Mouse (Mus musculus) embryonic facial prominence, embryonic 14.5 days (tissue): ENCODE results near the gene Zdhhc13. TPM values are rescaled to one million over a fixed set of nuclear protein-coding genes. Genes with fewer than 3 reads are reported as not detected.

Source experiments
- ATAC-seq: fragments of 200-750 bp; cut with Nextera tagmentation; 2 replicates; pipeline ENCODE4 v1.8.0; 2017; ENCODE audit warnings: low read depth, moderate number of reproducible peaks, moderate TSS enrichment
- DNase-seq: peaks from one replicate; pipeline ENCODE4 v3.0.0-alpha.2; 2015; ENCODE audit warnings: low spot score
- H3K27ac ChIP-seq: fragments of 300-500 bp; sonication (generic); replicated peaks from 2 replicates; pipeline ENCODE4 v1.5.1; 2014; ENCODE audit warnings: low read depth, mild to moderate bottlenecking, low read length, moderate library complexity
- H3K27me3 ChIP-seq: fragments of 300-500 bp; sonication (generic); replicated peaks from 2 replicates; pipeline ENCODE4 v1.6.1; 2014; ENCODE audit warnings: low read length; ENCODE audit not compliant: control insufficient read depth, insufficient read depth
- H3K36me3 ChIP-seq: fragments of 300-500 bp; sonication (generic); 2 replicates; pipeline ENCODE4 v1.6.1; 2014; ENCODE audit warnings: low read length, mixed read lengths; ENCODE audit not compliant: control insufficient read depth, insufficient read depth
- H3K4me1 ChIP-seq: fragments of 300-500 bp; sonication (generic); 2 replicates; pipeline ENCODE4 v1.6.1; 2014; ENCODE audit warnings: antibody characterized with exemption, low read length; ENCODE audit not compliant: control insufficient read depth, insufficient read depth
- H3K4me2 ChIP-seq: fragments of 300-500 bp; sonication (generic); 2 replicates; pipeline ENCODE4 v1.6.1; 2014; ENCODE audit warnings: low read depth, mild to moderate bottlenecking, low read length, moderate library complexity, mixed read lengths
- H3K4me3 ChIP-seq: fragments of 300-500 bp; sonication (generic); 2 replicates; pipeline ENCODE4 v1.5.1; 2014; ENCODE audit warnings: low read depth, mild to moderate bottlenecking, low read length
- H3K9ac ChIP-seq: fragments of 300-500 bp; sonication (generic); 2 replicates; pipeline ENCODE4 v1.6.1; 2014; ENCODE audit warnings: low read depth, mild to moderate bottlenecking, low read length, moderate library complexity, mixed read lengths
- H3K9me3 ChIP-seq: fragments of 300-500 bp; sonication (generic); 2 replicates; pipeline ENCODE4 v1.6.1; 2016; ENCODE audit warnings: low read length; ENCODE audit not compliant: control insufficient read depth
- WGBS: fragments of 180-500 bp; shearing (Covaris S2); extraction: QIAGEN DNeasy Blood & Tissue Kit; methylation state at CpG from one replicate; pipeline ENCODE4 v1.1.7; 2014; 5-methylcytosine and 5-hydroxymethylcytosine counted together
- polyA plus RNA-seq: library from polyadenylated mRNA; unstranded; fragments of >200 nt; fragmentation: Nextera tagmentation; extraction: Ambion mirVana; gene quantifications from 2 replicates; pipeline ENCODE4 v1.2.1, GENCODE M21; 2014

Gene Zdhhc13
- polyA plus RNA-seq, 1 experiment from 2014 or later, result 36.5 TPM

- DNase-seq (no peak), ATAC-seq (no peak)
- Histone ChIP-seq H3K4me2 (no peak overlapping the region), H3K9me3 (no peaks in the 10 kb centered on the region), H3K27me3 (no peaks in the 10 kb centered on the region), H3K27ac (no peak overlapping the region), H3K4me1 (no peaks in the 10 kb centered on the region), H3K4me3 (no peak overlapping the region), H3K9ac (no peak overlapping the region), H3K36me3 (peaks cover 90% of the 10 kb centered on the region)
- 91% methylated on average over 21 of the region's 21 CpGs for WGBS
Observed at GRCm38 (mm10) chr7:48870579-48871180, 81.9 kb downstream of the Zdhhc13 start.

- no peak for DNase-seq
- Histone ChIP-seq H3K9ac (no peak overlapping the region), H3K9me3 (no peaks in the 10 kb centered on the region), H3K4me2 (no peak overlapping the region), H3K27ac (no peak overlapping the region), H3K4me3 (no peak overlapping the region), H3K27me3 (no peaks in the 10 kb centered on the region), H3K4me1 (no peaks in the 10 kb centered on the region), H3K36me3 (peaks cover 88% of the 10 kb centered on the region)
- no peak for ATAC-seq
- WGBS, result 92% methylated on average over 11 of the region's 11 CpGs
Observed at GRCm38 (mm10) chr7:48871292-48871691, 82.5 kb downstream of the Zdhhc13 start.

DNA sequence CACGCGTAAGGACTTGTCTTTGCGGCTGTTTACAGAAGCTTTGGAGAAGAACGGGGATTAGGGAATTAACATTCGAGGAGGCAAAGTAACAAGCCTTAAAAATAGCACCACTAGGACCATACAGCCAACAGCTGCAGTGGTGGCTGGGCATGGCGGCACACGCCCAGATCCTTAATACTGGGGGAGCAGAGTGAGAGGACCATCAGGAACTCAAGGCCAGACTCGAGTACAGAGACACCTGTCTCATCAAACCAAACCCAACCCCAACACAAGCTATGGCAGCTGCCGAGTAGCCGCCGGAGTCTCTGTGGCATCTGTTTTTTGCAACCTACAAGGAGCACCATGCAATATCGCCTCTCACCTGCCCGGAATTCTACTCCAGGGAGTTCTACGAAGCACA is 86.3 kb downstream of the Zdhhc13 start:
- Histone ChIP-seq H3K9me3 (no peaks in the 10 kb centered on the region), H3K27me3 (no peaks in the 10 kb centered on the region), H3K4me1 (peaks cover 3% of the 10 kb centered on the region; the same call in 1 of the 2 replicates), H3K27ac (no peak overlapping the region), H3K4me3 (no peak overlapping the region), H3K9ac (no peak overlapping the region), H3K4me2 (no peak overlapping the region), H3K36me3 (peaks cover 68% of the 10 kb centered on the region)
- DNase-seq (peak; percentile 59), ATAC-seq (peak; percentile 70)
- 86% methylated on average over 14 of the region's 14 CpGs for WGBS

- DNase-seq (peak; percentile 74), ATAC-seq (no peak)
- no peaks in the 10 kb centered on the region for H3K9me3 ChIP-seq
- no peak overlapping the region for H3K9ac ChIP-seq
- peaks cover 3% of the 10 kb centered on the region; the same call in 1 of the 2 replicates for H3K4me1 ChIP-seq
- no peak overlapping the region for H3K4me3 ChIP-seq
- no peak overlapping the region for H3K4me2 ChIP-seq
- H3K27me3 ChIP-seq, result no peaks in the 10 kb centered on the region
- 64% methylated on average over 4 of the region's 4 CpGs for WGBS
- no peak overlapping the region for H3K27ac ChIP-seq
- H3K36me3 ChIP-seq, result peaks cover 54% of the 10 kb centered on the region
Observed at GRCm38 (mm10) chr7:48876526-48876925, 87.7 kb downstream of the Zdhhc13 start.

Other genes with a start within 250 kb of the Zdhhc13 start
- gene Mrgprb2, start 230.9 kb upstream of the Zdhhc13 start, polyA plus RNA-seq, result not detected in 2 replicates
- not detected in 2 replicates for gene Mrgprb3, start 145.2 kb upstream of the Zdhhc13 start, polyA plus RNA-seq
- gene Csrp3, start 59.0 kb downstream of the Zdhhc13 start, polyA plus RNA-seq, result 168 and 285 TPM in 2 replicates
- gene E2f8, start 92.6 kb downstream of the Zdhhc13 start, polyA plus RNA-seq, result 16.2 and 17.6 TPM in 2 replicates
- 13.5 and 15.0 TPM in 2 replicates for gene Nav2, start 119.7 kb downstream of the Zdhhc13 start, polyA plus RNA-seq